Mouse (Mus musculus) ES-CJ7 (cell line): ENCODE results near the gene Cox11.

Source experiments
- DNase-seq: peaks from one replicate; pipeline ENCODE4 v3.0.0; 2011; ENCODE audit warnings: low read depth, low spot score

Gene Cox11

DNA sequence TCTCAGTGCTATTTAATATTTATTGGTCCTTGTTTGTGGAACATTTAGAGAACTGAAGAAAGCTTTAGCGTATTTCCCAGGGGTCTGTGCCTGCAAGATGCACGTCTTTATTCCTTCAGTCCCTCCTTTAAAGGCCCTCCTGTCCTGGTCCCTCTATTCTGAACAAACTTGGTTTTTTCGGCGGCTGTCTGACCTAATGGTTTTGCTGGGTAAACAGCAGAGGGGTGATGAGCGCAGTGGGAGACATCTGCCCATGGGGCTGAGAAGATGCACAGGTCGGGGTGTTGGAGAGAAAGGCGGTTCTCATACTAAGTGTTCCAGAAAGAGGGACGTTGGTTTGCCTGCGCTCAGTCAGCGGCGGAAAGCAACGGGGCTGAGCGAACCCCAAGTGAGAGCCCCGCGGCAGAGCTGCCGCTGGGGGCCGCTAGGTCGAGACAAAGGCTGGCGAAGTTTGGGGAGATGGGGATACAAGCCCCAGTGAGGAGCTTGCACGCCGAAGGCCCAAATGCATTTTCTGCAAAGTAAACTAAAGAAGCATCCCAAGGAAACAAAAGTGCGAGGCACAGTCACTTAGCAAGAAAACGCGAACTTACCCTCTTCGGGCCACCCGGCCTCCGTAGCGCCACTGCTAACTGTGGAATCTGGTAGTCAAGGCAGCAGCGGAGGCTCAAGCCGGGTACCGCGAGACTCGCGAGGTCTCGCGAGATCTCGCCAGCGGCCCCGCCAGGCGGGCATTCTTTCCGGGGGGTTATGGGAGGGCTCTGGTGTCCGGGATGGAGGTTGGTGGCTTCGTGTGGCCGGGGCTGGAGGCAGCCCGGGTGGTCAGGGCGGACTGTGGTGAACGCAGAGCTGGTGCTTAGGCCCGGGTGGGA, at the start of gene Cox11, which contains the start of gene Stxbp4:
Gene Cox11 (plus strand): TSS at position 734 of the 872 bp plus-strand sequence.
Gene Stxbp4 (minus strand): TSS at position 645 of the 872 bp plus-strand sequence.
- peak; percentile 96 for DNase-seq

DNA sequence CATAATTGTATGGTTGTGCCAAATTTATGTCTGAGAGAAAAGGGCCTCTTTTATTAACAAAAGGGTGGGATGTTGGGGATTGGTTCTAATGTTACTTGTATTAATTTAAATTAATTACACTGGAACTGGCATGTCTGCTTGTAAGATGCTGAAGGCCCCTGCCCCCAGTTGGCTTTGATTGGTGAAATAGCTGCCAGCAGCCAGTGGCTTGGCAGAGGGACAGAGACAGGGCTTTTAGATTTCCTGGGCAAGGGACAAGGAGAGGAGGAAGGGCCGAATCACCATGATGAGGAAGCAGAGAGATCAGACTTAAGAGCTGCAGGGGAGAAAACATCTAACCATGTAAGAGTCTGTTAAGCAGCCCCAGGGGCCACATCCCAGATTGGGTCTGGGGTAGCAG, 47.0 kb upstream of the Cox11 start:
- no peak for DNase-seq

DNA sequence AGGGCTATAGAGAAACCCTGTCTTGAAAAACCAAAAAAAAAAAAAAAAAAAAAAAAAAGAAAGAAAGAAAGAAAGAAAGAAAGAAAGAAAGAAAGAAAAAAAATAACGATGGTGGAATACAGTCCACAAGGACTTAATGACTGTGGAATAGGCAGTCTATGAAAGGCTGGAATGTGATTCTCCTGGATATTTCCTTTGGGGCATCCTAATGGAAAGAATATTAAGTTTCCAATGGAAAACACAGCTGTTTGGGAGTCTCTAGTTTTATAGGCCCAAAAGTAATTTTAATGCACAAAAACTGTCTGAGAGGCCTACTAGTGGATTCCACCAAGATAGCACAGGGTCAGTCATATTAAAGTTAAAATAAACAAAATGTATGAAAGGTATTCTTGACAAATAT, 42.1 kb upstream of the Cox11 start:
- DNase-seq, result no peak

DNA sequence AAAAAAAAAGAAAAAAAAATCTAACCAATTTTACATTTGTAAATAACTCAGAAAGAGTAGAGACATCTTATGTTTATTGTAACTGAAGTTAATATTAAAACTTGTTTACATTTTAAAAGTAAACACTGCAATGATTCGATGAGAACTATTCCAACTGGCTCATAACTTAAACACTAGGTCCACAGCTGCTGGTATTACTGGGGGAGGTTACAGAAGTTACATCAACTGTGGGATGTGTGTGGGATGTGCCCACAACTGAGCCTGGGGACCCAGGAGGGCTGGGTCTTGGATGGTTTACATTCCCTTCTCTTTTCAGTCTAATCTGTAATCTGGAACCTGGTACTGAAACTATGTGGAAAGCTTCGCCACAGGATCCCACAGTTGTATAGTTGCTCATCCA, 34.9 kb upstream of the Cox11 start:
- DNase-seq, result no peak

DNA sequence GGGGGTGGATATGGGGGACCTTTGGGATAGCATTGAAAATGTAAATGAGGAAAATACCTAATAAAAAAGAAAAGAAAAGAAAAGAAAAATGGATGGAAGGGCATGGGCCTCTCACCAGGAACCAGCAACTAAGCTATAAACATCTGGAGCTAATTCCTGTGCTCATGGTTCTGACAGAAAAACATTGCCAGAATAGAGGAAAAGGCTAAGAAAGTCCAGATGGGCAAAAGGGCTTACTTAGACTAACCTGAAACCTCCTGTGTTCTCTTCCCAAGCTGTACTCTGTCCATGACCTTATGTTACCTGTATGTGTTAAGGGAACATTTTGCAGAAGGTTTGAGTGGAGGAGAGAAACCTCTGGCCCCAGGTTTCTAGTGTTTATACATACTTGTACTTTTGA, 25.9 kb upstream of the Cox11 start:
- DNase-seq, result no peak

DNA sequence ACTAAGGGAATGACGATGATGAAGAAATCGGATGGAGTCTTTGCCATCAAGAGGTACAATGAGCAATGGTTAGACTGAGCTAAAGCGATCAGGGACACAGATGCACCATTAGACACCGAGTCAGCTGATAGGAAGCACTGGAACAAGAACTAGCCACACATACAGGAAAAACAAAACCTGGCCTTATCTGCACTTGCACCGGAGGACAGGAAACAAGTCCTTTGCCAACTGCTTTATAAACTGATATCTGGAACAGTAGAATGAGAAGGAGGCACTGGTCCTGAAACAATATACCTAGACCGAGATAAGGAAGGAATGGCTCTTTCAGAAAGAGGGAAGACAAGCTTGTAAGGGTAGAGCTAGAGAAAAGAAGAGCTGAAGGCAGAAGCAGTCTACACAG, 23.2 kb upstream of the Cox11 start:
- no peak for DNase-seq

DNA sequence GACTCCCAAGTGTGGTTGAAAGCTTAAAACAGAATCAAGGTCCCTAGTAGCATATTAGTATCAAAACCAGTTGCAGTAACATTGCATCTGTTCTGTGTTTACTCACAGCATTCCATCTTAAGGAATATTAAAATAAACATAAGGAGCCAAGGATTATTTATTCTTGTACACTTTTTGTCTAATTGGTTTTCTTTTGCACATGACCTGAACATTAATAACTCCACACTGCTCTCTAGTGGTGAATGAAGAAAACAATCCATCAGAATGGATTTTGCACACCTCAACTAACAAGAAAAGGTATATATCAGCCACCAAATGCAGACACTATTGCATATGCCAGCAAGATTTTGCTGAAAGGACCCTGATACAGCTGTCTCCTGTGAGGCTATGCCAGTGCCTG, 21.5 kb upstream of the Cox11 start:
- DNase-seq, result no peak

DNA sequence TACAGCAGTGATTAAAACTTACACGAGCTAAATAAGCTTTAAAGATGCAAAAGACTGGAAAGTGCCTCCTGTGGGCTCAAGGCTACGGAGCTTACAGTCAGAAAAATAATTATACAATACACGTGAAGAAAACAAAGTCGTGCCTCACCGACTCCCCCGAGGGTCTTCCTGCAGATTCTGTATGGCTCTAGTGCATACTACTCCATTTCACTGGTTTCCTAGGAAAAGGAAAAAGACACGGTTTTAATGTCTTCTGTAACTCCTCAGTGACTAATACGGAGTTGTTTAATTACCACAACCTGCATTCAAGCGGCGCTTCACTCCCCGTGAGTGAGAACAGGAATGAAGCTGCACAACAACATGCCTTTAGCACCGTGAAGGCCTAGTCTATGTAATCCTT, 15.9 kb upstream of the Cox11 start:
- DNase-seq, result no peak

DNA sequence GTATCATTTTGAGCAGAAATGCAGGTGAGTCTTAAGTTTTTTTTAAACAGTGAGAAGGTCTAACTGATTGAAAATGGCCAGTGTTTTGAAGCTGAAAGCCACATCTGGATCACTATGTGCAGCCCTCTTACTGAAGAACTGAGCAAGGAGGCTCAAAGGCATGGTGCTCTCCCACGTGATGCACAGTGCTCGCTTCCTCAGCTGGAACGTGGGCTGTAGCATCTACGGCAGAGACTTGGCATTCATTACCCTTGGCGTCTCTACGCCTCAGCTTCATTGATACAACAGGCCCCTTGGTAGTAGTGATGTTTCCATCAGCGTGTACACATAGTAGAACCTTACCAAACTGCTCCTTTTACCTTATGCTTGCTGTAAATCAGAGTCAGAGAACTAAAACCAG, 15.5 kb upstream of the Cox11 start:
- DNase-seq, result no peak

DNA sequence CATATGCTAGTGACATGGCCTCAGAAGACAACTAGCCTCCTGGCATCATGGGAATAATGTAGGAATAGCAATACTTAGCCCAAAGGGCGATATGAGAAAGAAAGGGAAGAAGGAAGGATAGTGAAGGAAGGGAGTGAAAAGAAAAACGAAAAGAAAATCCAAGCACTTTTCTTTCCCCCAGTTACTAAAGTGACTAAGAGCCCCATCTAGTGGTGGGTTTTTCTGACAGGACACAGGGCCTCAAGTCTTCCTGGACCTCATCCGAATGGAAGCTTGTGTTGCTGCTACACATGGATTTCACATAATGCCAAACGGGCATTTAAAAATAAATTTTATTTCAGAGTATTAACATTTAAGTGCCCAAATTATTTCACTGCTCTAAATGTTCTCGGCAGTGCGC, 14.5 kb upstream of the Cox11 start:
- DNase-seq, result peak; percentile 38

DNA sequence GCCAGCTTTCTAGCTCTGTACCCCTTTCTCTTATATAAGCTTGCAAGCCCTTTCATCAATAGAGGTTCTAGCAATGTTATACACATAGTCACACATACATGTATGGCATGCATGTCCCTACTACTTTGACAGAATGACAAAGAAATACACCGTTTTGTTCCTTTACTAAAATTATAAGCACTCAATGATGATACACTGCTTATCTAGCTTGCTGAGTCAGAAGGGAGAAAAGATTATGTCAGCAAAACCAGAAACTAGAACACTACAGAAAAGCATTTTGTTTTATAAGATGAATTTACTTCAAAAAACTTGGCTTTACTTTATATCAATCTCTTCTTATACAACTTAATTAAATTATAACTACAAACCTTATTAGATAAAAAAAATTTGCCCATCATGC, 12.8 kb upstream of the Cox11 start:
- no peak for DNase-seq

DNA sequence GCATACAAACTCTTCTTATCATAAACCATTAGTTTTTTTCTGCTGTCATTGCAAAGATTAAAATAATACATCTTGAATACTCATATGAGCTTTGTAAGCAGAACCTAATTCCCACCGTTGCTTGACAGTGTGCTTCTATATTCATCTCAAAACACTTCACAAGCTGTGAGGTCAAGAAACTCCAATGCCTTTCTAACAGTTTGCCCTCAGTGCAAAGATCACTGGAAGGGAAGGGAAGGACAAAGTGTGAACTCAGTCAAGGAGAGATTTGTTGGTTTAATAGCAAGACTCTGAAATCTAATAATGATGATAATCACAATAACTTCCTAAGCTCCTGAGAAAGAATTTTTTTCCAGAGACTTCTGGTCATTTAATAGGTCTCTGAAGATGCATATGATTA, 10.2 kb upstream of the Cox11 start:
- DNase-seq, result no peak

DNA sequence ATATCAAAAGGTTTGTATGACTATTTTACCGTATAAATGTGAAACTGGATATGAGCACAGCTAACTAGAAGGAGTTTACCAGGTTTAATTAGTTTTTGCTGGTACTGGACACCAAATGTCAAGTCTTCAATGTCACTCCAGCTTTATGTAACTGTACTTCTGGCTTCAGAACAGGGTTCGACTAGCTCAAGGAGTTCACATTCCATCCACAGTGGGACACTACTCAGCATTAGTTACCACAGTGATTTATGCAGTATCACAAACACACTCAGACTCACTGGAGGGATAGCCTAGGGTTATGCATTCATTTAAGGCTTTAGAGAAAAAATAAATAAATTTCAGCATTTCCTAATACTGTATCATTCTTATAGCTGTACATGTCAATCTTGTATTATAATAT, 5.5 kb upstream of the Cox11 start:
- DNase-seq, result no peak

DNA sequence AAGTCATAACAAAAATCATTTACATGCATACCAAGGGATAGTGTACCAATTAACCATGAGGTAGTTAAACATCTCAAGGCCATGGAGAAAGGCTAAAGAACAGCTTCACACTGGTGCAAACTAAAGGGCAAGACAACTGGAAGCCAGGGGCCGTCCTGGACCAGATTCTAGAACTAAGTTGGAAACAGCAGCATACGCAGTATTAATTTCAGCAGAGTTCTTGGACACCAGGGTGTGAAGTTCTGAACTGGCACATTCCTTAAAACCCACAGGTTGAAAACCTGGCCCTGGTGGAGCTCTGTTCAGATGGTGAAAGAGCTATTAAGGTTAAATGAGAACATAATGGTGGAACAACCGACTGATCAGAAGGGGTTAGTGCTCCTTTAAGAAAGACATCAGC, 3.3 kb upstream of the Cox11 start:
- DNase-seq, result no peak

DNA sequence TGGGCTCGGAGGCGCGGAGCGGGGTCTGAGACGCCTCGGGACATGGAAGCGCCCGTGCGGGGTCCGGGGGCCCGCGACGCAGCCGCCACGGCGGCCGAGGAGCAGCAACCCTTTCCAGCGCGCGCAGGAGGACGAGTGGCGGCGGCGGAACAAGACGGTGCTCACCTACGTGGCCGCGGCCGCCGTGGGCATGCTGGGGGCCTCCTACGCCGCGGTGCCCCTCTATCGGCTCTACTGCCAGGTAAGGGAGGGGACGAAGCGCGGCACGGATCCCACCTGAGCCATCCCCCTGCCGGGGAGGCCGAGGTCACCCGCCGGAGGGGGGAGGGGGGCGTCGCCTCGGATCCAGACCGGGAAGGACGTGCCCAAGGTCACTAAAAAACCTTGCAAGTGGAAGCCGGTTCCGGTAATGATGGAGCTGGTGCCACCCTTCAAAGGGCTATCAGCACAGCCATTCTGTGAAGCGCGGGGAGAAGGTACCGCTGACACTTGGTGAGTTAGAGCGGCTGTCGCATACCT, 398 bp downstream of the Cox11 start:
- DNase-seq, result peak; percentile 71

DNA sequence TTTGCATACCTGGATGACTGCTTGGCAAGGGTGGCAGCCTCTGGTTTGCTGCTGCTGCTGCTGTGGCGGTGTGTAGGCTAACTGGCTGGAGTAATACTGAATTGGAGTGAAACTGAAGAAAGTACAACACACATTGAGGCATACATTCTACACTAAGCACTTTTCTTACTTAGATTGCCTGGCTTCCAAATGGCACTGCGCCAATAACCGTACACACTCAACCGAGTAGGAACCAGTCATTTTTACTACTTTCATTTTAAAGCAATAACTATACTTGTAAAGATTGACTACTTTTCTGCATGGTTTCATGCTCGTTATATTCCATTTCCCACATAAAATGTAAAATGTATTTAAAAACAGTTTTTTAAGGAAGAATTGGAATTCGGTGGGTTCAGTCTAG, 11.8 kb downstream of the Cox11 start:
- DNase-seq, result no peak

DNA sequence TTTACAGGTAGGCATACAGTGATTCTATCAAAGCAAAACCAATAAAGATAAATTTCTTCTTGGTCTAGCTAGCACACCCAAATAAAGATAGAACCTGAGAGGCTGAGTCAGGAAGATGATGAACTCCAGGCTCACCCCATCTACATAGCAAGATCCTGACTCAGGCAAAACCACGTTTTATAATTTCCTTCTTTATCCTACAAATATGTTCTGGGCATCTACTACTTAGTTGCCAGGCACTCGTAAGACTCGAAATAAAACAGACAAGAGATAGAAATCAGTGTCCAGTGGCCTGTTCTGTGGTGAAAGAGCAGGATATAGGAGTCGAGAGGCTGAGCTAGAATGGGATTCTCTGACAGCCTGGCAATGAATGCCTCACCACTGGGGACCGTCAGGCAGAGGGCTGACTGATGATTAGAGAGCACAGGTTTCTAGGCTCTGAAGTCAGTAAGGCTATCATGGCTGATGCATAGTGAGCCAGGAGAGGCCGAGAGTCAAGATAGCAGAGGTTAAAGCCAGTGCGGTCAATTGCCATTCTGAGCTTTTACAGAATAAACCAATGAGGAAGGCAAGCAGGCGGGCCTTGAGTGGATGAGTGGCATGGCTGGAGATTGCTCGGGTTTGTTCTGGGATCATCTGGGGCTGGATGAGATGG, 12.4 kb downstream of the Cox11 start:
- DNase-seq, result no peak

DNA sequence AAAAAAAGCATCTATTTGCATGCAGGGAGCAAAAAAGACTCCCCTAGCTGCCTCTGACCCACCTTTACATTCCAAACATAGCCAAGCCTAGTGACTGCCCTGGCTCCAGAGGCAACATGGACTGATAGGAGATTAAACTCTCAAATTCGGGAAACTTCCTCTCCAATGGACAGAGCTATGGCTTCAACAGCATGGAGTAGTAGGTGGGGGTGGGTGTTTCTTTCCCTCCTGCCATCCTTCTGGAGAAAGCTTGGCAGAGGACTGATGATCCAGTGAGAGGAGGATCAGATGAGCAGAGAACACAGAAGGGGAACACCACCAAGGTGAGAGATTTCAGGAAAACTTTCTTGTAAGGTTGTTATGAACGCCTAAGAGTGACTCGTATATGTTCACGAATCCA, 14.6 kb downstream of the Cox11 start:
- DNase-seq, result no peak

DNA sequence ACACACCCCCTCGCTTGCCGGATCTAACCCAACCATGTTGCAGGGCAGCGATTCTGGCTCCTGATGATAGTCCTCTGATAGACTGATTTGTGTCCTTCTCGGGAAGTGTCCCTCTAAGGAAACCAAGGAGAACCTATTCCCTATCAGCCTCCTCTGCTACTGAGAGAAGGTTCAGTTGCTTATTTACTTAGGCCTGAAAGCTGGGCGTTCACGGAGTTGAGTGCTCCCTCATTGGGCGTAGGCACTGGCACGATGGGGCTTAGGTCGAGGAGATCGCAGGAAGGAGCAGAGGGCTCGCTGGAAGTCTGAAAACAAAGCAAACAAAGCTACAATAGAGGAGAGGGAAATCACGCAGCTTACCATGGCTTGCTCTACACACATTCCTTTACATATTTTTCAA, 19.6 kb downstream of the Cox11 start:
- no peak for DNase-seq

DNA sequence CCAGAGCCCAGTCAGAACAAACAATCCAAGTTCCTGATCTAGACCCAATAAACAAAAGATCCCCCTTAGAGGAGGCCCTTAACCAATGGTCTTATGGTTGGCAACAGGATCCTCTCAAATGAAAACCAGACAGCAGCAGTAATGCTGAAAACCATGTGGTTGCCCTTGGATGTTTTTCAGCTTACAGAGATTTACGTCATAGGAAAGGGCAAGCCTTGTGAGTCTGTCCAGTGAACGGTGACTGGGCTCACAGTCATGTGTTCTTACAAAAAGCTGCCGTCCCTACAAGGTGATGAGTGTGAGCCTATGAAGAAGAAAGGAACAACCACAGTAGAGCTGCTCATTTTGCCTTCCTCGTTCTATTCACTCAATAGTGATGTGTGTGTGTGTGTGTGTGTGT, 22.7 kb downstream of the Cox11 start:
- no peak for DNase-seq

DNA sequence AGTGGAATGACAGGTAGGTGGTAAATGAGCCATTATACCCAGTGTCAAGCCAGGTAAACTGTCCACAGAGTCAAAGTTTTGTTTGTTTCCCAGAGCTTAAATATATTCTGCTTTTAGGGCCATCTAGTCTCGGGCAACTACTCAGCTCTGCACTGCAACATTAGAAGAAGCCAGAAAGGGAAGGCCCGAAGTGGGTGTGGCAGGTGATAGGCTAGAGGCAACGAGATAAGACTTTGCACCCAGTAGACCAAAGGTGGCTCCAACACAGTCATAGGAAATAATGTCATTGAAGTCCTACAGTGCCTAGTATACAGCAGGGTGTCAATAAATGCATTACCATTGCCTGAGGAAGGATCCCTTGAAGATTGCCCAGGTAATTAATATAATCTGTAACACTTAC, 25.1 kb downstream of the Cox11 start:
- DNase-seq, result no peak

DNA sequence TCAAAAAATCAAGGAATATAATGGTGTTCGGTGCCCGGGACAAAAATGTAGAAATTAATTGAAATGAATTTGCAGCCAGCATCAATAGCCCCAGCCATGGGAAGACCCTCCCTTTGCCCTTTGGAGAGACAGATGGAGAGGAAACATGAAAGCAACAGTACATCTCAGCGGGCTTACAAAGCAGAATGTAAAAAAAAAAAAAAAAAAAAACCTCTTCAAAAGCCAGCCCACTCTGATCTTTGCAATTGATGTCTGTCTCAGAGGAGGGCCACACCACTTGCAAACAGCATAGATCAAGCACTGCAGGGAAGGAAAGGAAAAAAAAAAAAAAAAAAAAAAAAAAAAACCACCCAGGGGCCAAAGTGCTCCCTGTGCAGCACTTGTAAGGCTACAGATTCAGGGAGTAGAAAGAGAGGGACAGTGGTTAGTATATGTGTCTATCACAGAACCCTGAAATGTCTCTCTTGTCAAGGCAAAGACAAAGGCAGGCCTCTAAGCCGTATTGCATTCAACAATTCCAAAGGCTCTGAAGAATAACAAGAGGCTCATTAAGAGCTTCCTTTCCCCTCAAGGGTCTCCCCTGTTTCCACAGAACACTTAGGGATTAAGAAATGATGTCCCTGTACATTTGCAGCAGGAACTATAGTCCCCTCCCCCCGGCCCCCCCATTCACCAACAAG, 25.8 kb downstream of the Cox11 start:
- DNase-seq, result no peak
